Mouse (Mus musculus): ENCODE measurements at regions not wholly inside any gene's neighbourhood (a gene's known extent, or its start where the extent isn't known, plus 50 kb on each side); places are given as distances from the start of the nearest gene placed in this dataset.

DNA sequence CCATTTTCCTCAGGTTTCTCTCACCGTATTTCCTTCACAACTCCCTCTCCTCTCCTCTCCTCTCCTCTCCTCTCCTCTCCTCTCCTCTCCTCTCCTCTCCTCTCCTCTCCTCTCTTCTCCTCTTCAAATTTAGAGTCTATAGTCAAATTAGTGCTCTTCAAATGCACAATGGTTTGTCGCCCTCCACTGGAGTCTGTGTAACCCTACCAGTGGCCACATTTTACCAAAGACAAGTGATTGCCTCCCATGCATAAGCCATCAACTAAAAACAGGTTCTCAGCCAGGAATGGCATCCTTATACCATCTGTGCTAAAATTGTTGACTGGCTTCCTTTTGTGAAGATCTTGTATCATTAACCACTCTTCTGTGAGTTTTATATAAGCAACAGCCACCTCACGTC is 979.5 kb upstream of the Adam24 start:
- DNase-seq = peak; percentile 25 to 32
- intact Hi-C loops (cut with DNase I) = loop anchor here (10.0 kb wide), 1 partner anchor 191 kb away; no protein-coding TSS in a partner anchor

DNA sequence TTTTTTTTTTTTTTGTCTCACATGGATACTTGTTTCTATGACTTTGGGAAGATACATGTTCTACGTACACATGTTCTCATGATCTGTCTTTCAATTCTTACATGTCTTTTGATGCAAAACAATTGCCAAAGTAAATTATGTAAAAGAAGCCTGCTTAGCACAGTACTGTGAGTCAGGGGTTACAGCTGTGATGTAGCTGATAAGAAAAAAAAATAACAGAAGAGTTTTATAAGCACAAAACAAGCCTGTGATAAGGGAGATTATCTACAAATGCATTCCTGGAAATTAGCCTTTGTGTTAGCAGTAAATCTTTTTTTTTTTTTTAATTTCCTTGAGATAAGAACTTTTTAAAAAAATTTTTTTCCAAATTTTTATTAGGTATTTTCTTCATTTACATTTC is 969.0 kb upstream of the Adam24 start:
- DNase-seq = no peak
- intact Hi-C loops (cut with DNase I) = no loop called here

DNA sequence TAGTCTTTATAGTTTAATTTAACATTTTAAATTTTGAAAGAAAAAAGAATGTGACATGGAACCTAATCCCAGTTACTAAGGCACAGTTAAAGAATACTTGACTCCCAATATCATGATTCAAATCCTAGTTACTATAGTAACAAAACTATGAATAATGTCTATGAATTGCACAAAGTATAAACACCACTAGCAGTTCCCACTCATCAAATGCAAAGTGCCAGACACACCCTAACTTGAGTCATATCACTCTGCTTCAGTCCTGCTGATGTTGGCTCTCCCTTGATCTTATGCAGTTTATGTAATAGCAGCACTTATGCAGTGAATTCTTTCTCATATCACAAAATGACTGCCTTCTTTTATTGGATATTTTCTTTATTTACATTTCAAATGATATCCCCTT is 932.5 kb upstream of the Adam24 start:
- intact Hi-C loops (cut with DNase I) = no loop called here
- DNase-seq = no peak

DNA sequence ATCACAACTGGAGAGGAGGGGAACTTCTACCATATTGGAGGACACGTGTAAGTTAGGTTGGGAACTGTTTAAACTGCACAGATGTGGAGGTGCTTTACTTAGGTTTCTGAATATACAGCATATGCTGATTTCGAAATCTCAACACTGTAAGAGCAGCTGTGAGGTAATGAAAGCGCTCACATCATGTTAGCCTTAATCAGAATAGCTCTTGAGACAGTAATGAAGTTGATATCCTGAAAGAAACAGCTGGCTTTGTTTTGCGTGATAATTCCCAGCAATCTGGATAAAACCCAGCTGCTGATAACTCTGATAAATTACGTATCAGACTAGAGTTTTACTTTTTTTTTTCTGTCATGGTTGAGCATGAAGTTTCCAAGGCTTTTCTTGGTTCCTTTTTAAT is 928.7 kb upstream of the Adam24 start:
- no peak for DNase-seq
- intact Hi-C loops (cut with DNase I) = no loop called here

DNA sequence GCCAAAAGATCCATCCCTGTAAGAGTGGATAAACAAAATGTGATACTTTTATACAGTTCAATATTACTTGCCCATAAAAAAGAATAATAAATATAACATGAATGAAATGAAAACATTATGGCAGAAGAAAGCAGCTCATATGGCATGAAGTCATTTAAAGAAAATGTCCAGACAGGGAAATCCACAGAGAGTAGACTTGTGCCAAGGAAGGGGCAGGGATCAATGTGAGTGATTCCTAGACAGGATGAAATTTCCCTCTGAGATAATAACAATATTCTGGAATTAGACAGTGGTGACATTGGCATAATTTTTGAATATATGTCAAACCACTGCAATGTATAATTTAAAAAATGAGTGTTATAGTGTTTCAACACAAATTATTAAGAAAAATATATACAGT is 915.0 kb upstream of the Adam24 start:
- DNase-seq = no peak
- intact Hi-C loops (cut with DNase I) = no loop called here

DNA sequence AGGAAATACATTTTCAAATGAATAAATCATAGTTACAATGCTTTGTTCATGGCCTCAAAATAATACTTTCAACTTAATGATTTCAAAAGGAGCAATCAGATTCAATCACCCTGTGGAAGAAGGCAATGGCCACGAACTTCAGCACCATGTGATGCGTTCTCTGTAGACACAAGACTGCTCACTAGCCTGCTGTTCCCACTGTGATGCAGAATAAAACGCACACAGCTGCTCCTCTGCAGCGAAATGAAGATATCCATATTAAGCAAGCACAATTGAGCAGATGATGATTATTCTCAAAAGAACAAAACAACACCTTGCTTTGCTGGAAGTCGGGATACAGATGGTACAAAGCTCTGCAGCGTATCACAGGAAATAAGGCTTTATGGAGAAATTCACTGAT is 895.4 kb upstream of the Adam24 start:
- intact Hi-C loops (cut with DNase I) = no loop called here
- no peak for DNase-seq

DNA sequence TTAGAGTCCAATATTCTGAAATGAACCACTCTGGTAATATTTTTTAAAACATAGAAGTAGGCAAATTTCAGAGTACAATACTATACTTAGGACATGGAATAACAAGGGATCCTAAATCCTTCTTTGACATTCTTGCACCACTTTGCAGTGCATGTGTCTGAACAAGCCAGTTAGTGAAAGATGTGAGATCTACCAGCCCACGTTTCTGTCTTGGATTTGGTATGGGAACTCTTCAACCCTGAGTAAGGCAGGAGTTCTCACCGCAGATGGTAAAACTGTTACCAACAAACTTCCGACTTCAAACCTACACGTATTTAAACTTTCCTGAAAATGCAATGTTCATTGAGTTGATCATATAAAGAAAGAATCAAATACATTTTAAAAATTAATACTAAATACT is 894.7 kb upstream of the Adam24 start:
- intact Hi-C loops (cut with DNase I) = no loop called here
- DNase-seq = no peak

DNA sequence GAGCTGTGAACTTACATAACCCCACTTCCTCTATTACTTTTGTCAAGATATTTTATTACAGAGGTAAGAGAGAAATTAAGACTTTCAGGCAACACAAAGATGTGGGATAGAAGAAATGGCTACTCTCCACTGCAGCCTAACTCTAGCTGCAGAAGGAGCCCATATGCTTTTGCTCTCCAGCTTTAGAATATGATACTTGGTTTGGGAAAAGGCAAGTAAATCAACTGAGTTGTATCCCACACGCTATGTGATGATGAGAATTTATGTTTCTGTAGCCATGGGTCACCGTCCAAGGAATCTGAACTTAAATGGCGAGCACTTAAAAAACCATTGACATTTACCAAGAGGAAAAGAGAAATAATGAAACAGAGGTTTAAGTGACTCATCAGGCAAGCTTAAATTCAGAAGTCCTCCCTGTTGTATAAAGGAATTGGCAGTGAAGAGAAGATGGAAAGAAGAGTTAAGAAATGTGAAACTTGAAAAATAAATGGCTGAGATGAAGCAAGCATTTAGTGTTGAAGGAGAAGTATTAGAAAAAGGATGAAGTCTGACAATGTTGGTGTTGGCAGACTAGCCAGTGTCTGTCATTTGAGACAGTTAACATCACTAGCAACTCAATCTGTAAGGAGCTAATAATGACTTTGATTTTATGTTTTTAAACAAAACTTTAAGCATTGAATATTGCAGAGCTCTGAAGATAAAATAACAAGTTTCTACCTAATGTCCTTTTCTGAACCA is 893.3 kb upstream of the Adam24 start:
- intact Hi-C loops (cut with DNase I) = no loop called here

DNA sequence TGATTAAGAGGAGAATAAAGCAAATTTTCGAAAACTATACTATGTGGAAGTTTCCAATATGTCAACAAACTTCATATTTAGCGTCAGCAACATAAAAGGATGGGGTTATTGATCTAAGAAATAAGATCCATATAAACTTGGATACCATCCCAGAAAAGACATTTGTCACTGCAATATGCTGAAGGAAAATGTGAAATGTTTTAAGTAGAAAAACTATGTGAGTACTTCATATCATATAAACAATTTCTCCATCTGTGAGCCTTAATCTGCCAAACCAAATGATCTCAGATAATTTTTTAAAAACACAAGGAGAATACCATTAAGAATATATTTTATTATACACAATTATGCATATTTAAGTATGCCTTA is 892.7 kb upstream of the Adam24 start:
- no peak for DNase-seq
- intact Hi-C loops (cut with DNase I) = no loop called here

More for the DNA sequence above, 893.3 kb upstream of the Adam24 start:
- no peak for DNase-seq
